Mouse (Mus musculus) layer of hippocampus, postnatal 10 days (tissue): ENCODE measurements at regions not wholly inside any gene's neighbourhood (a gene's known extent, or its start where the extent isn't known, plus 50 kb on each side); places are given as distances from the start of the nearest gene placed in this dataset.
A peak's percentile ranks its signal among the peaks of the same experiment; 100 is the strongest.

Source experiments
- DNase-seq, 2 experiments: peaks; one replicate each; pipeline ENCODE4 v3.0.0; 2021; ENCODE audit warnings: low spot score in 2 of 2

DNA sequence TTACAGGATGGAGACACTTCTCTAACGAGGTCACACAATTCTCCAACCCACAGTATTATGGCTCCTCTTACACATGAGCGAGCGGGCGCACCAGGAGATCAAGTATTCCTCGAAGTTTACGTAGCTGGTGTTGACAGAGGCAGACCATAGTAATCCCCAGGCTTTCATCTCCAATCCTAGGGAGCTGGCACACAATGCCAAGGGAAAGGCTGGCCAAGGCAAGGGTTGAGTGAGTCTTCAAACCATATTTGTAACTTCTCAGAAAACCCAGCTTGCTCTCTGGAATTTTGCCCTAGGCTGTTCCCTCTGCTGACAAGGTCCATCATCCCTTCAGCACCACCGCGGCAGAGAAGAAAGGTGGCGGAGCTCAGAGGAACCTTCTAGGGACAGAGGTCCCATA, 94.0 kb downstream of the Hes1 start:
- no peak for DNase-seq

DNA sequence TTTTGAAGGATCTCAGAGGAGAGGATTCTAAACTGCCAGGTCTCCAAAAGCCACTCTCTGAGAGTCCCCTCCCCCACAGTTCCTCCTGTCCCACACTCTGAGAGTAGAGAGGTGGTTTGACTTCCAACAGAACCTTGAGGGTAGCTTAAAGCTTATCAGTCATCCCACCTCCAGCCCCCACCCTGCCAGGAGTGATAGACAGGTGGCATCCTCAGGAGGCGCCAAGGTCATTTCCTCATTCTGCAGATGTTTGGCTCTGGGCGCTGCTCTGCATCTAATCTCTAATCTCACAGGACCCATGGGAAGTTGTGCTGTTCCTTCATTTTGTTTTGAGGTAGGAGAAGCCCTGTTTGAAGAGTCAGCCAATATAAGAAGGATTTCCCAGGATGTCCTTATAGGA, 96.2 kb downstream of the Hes1 start:
- no peak for DNase-seq

DNA sequence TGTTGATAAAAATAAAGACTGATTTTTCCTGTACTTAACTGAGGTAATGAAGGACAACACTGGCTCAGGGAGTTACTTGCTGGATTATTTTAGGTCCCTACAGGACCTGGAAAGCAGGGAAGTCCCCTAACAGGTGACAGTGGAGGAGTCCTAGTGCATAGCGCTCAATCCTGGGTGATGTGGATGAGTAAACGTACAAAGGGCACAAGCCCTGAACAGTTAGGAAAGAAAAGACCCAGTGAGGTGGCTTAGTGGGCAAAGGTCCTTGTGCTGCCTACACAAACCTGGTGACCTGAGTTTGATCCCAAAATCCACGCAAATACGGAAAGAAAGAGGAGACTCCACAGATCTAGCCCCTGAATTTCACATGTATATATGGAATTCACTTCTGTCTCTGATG, 99.1 kb downstream of the Hes1 start:
- DNase-seq, result no peak

DNA sequence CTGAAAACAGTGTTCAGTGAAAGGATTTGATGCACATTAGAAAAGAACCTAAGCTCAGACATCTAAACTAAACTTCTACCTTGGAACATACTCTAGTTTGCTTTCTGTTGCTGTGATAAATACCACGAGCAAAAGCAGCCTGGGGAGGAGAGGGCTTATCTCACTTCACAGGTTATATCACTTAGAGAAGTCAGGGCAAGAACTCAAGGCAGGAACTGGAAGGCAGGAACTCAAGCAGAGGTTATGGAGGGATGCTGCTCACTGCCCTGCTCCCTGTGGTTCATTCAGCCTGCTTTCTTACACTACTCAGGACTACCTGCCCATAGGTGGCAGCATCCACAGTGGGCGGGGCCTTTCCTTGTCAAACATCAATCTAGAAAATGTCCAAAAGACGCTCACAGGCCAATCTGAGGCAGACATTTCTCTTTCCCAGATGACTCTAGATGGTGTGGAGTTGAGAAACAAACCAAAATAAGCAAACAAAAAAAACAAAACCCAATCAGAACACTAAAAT, 101.5 kb downstream of the Hes1 start:
- no peak for DNase-seq

DNA sequence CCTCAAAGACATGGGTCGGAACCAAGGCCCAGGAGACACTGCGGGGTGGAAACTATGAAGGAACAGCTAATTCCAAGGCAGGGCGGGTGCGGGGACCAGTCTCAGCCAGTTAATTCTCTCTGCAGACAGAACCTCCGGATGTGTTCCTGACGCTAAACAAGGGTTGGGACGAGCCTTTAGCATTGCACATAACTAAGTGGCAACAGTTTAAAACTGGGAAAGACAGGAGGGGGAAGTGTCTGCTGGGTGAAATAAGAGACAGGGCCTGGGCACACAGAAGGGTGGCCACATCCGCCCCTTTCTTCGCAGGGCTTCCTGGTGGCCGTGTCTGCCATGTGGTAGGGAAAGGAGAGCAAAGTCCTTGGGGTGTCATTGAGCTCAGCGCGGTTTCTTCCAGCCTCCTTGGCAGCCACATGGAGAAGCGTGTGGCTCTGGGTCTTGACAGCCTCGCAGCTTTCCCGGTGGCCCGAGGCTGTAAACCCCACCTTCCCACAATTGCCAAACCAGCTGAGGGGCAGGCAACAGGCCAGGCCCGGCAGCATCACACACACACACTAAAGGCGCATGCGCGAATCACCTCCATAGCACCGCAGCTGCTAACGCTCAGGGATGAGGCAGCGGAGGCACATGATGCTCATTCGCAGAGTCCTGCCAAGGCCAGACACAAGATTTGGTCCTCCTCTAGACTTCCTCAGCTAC, 95.8 kb downstream of the Cpn2 start:
- DNase-seq, result peak; percentile 54 to 64

DNA sequence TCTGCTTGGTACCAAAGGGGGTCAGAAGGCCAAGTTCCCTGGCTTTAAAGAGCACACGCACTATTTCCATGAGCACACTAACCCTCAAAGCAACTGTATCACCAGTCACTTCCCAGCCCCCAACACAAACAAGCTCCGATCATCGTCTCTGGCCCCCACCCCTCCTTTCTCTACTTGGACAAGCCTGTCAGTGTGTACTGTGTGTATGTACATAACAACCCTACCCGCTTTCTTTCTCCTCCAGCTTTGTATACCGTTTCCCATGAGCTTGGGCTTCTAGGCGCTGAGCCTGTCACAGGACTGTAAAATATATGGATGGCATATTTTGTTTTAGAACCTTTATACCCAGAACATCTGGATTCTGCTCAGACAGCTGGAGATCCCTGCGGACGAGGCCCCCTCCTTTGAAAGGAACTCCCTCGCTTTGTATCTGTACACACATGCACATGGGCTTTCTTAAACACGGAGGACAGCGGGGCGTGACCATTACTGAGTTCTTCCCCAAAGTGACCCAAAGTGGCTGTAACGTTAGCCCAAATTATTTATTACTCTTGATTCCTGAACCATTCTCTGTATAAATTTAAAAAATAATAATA, 95.1 kb downstream of the Cpn2 start:
- no peak for DNase-seq

DNA sequence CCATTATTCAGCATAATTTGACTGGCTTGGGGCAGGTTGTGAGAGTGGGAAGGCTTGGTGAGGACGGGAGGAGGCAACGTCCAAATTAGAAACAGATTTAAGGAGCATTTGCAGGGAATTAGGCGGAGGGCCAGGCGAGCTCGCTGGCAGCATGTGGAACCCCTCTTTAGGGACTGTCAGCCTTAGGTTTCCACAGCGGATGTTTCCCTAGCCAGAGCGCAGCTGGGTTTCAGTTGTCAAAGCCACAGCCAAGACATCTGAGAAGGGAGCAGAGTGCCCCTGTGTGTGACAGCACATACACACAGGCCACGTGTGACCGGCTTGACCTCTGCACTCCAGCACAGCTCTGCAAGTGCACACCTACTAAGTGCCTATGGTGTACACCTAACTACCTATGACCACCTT, 94.5 kb downstream of the Cpn2 start:
- DNase-seq, result peak; percentile 47 to 62

DNA sequence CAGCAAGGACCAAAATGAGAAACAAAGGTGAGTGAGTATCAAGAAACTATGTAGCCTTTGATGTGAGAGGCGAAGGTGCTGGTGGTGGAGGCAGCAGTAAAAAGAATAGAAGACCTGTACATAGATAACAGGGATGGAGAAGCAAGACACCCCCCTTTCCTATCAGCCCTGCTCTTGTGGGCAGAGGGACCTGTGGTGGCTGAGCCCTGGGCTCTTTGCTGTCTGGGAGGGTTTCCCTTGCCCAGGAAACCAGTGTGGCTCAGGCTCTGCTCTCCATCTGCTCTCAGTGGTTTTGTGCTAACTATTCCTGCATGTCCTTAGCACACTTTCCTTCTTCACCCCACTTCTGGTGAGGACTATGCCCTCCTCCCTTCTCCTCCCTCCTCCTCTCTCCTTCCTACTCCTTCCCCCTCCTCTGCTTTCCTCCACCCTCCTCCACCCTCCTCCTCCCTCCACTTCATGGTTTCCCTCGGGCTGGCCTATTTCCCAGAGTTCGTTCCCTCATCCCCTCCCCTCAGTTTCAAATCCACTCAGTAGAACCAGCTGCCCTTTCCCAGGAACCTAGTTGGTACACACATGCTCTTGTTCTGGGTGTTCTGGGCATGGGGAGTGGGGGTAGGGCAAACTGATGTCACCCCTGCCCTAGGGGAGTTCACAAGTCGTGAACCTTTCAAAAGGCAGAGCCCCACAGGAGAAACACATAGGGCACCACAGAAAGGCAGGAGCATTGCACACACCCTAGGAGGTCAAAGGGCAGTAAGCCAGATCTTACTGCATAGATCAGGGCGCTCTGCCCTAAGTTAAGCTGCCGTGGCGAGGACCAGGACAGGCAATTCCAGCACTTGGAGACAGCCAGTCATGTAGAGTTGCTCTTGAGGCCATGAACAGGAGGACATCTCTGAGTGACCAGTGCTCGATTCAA, 93.1 kb downstream of the Cpn2 start:
- peak in 1 of 2 experiments; percentile 33 for DNase-seq

DNA sequence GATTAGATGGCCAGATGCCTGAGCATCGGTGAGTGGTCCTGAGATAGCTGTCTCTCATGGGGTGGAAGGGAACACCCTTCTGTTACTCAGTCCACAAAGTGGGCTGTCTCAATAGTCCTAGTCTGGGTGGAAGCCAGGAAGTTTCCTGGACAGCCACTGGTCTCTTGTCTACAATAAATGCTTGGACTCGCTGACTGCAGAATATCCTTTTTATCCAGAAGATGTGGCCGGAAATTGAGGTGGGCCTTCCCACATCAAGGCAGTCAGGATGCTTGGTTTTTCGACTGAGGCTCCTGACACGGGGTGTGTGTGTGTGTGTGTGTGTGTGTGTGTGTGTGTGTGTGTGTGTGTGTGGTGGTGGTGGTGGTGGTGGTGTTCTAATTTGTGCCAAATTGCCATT, 91.0 kb downstream of the Cpn2 start:
- peak in 1 of 2 experiments; percentile 9 for DNase-seq

DNA sequence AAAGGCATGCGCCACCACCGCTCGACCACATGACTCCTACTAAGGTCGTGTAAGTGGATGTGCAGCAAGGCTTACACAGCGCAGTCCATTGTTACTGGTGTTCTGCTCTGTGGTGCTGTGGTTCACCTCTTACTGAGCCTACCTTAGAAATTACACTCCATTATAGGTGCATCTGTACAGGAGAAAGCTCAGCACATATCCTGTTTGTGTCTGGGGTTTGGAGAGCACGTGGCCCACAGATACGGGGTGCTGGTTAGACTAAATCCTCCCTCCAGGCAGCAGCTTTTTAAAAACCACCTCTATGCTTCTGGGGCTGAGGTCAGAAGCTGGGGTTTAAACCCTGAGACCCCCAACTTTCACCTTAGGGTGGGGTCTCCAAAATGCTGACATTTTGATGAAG, 89.5 kb downstream of the Cpn2 start:
- DNase-seq, result no peak

DNA sequence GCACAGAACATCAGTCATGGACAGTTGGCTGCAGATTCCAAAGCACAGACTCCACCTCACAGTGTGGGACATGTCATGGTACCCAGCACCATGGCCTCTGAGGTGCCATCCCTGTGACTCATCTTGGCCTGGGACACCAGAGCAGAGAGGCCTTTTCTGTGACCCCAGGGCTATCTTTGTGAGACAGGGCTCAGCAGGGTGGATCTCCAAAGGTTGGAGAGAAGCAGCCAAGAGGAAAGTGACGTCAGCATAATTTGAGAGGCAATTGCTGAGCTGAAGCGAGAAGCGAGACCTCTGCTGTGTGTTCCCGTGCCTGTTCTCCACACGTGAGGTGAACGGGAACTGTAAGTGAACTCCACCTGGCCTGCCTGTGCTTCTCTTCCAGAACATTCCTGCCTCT, 88.7 kb downstream of the Cpn2 start:
- no peak for DNase-seq

DNA sequence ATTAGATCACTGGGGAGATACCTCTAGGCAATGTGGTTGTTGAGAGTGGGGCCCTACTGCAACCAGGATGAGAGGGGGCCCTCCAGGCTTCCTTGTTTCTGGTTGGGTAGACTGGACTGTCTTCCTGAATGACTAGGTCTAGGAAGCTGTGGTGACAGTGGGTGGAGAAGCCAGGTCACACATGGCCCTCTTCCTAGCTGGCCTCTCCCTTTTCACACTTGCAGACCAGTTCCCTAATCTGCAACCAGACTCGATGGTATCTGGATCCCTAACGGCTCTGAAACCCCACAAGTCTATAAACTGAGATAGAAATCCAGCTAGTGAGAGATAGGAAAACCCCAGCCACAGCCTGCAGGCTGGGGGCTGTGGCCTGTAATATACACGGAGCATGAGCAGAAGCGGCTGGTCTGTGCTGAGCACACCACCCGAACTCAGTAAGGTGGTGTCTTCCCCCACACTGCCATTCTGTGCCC, 87.8 kb downstream of the Cpn2 start:
- no peak for DNase-seq

DNA sequence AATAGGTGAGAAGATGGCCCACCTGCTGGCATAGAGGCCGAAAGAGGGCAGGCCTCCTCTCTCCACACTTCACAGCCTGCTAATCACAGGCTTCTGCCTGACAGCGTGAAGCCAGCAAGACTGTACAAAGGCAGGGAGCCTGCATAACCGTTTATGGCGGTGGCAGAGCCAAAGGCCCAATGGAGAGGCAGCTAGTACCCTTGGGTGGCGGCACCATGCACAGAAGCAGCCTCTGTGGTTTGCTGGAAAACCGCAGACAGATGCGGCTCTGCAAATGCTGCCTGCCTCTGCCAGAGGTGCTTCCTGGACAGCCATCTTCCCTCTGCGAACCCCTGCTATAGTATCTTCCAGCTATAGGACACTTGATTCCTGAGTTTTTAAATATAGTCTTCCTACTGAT, 86.2 kb downstream of the Cpn2 start:
- DNase-seq, result no peak

DNA sequence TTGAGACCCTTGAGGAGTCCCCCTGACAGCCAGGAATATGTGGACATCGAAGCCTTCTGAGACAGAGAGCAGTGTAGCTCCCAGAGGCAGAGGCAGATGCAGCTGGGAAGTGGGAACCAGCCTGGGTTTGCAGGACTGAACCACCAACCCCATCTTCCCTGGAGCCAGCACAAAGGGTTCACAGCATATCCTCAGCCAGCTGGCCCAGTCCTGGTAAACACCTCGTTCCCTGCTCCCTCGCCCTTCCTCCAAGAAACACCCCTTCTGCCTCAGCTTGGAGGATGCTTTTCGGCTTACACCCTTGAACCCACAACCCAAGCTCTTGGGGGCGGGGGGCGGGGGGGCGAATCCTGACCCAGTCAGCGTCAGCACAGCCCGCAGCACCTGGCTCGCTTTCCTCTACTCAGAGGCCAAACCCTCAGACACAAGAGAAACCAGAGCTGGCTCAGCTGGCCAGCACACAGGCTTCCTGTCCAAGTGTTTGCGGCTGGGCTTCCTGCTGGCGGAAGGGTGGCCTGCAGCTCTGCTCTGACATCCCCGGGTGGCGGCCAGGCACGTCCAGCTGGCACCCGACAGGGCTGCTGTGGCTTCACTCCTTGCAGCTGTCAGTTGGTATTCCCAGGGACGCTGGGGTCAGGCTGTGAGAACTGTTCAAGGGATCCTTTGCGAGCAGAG, 82.6 kb downstream of the Cpn2 start:
- peak; percentile 65 to 77 for DNase-seq

DNA sequence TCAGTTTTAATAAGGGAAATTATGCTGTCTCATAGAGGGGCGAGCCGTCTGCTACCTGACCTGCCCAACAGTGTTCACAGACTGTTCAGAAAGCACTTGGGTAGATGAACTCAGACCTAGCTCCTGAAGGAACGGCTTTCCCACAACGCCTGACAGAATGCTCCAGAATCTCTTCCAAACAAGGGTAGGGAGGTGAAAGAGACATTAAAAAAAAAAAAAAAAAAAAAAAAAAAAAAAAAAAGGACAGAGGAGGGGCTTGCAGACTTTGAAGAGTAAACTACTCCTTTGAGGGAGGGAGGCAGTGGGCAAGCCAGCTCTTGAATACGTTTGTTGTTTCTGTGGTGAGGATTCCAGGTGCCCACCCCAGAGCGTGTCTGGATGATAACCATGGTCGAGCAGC, 81.6 kb downstream of the Cpn2 start:
- DNase-seq, result peak in 1 of 2 experiments; percentile 8

DNA sequence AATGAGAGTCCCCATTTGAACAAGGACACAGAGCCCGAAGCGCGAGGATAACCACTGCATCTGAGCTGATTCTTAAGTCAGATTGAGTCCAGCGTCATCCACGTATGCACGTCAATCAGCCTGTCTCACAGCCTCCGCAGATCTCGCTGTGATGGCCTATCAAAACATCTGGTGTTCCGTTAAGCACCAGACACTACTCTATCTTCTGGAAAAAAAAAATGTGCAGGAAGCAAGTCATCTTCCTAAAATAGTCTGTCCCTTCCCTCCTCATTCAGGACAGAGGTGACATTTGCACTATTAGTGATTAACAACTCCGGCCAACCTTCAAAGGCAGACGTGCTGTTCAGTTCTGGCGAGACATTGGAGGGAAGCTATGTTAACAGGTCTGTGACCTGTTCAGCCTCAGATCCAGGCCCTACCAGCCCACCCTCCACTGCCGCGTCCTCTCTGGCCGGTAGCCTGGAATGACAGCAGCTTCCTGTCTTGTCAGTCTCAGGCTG, 81.0 kb downstream of the Cpn2 start:
- DNase-seq, result no peak

DNA sequence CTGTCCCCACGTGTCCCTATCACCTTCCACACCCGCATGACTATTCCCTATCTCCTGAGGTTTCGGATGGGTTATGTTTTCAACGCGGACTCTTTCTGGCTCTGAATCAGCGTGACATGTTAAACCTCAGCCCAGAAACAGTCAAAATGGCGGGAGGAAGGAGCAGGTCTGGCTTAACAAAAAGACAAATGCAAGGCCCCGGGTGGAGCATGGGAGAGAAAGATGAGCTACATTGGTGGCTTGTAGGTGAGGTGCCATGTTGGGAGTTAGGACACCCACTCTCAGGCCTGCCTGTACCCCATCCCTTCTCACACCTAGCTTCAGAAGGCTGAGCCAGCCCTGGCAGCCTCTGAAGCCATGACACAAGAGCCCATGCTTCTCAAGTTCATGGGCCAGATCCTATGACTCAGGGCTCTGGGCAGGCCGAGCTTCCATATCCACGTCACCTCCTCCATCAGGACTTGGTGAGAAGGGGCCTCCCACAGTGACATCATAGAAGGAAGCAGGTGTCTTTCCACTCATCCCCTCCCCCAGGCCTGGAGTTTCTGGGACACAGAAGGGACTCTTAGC, 80.5 kb downstream of the Cpn2 start:
- DNase-seq, result peak in 1 of 2 experiments; percentile 10

DNA sequence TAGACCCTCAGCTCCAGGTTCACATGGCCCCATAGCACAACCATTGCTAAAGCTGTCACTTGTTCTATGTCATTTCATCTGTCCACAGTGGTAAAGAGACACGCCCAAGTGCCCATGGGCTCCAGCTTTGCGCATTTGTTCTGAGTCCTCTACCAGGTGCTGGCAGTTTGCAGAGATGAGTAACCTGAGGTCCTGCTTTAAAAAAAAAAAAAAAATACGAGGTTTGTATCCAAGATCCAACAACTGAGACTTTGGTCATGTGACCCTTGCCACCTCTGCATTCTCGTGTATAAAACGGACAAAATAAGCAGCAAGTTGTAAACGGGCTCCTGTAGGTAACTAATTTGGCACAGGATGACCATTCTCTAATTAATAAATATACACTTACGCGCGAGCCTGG, 79.9 kb downstream of the Cpn2 start:
- DNase-seq, result no peak

DNA sequence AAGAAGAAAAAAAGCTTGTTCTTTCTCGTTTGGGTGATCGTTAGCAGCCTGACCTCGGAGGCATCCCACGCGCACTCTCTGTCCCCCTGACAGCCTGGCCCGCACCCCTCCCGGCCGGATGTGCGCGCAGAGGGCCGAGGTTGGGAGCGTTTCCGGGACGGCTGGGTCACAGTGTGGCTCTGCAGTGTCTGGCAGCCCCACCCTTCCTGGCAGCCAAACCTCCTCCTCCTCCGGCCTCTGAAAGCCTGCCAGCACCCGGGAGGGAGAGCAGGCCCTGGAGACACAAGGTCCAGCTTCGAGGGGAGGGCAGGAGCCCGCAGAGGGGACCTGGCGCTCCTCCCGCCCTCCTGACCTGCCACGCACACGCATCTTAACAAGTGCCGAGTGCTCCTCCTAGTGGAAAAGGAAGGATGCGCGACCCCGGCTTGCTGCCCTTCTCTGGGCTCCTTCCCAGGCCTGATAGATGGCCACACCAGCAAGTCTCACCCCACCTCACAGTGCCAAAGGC, 79.3 kb downstream of the Cpn2 start:
- DNase-seq, result peak; percentile 87 to 89

DNA sequence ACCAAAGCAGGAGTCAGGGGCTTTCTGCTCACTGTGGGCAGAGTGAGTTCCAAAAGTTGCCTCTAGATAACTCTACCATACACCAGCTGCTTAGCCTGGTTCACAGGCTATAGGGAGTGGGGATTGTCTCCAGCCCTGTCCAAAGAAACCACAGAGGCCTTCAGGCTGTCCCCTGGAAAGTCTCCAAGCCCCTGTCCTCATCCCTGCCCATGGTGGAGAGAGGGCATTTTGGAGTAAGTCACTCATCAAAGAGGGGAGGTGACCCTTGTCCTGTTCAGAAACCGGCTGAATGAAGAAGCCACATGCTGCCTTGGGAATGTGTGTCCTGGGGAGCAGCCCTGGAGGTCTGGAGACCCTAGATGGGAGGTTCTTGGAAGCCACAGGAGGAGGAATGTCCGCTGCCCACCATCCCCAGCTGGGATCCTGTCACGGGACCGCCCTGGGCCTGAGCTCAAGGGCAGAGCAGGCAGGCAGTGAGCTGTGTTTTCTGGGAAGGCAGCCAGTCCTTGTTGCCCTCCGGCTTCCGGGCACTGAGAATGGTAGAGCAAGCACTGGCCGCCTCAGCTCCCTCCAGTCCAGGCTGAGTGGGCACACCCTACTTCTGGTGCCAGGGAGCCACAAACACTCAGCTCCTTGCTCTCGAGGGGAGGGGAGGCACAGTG, 78.4 kb downstream of the Cpn2 start:
- peak; percentile 58 to 73 for DNase-seq
